Mouse (Mus musculus): Measurements from ENCODE around the gene Msh5. TPM values are rescaled to one million over a fixed set of nuclear protein-coding genes. Genes with fewer than 3 reads are reported as not detected.

The Msh5 gene
- polyA plus RNA-seq, 1 experiment from 2014 or later, result 4.5 TPM

DNA sequence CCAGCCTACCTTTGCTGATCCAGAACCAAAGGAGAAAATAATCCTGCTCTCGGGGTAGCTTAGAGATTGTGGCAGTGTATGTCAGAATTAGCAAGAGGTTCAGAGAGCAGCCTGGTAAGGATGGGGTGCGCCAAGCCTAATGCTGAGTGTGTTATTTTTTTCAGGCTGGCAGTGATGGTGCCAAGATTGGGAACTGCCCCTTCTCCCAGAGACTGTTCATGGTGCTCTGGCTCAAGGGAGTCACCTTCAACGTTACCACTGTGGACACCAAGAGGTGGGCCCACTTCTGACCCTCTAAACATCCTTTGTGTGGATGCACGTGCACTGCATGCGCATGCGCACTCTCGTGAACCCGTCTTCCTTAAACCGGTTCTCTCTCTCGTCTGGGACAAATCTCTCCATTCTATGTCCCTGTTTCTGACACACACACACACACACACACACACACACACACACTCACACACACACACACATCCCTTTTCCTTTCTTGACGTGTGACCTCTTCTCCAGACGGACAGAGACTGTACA is 5.8 kb upstream of the Msh5 start:
- Histone ChIP-seq H3K27ac (peak overlapping the region; percentile 93), H3K27me3 (no peaks in the 10 kb centered on the region), H3K4me3 (peak overlapping the region; percentile 48), H3K9ac (peak overlapping the region; percentile 80), H3K4me2 (peak overlapping the region; percentile 72), H3K36me3 (ENCODE audit: poor library complexity, severe bottlenecking) (peaks cover 41% of the 10 kb centered on the region), H3K4me1 (peaks cover 40% of the 10 kb centered on the region), H3K9me3 (replicated peaks) (no peaks in the 10 kb centered on the region)
- no peak for ATAC-seq
- WGBS, result 73% methylated on average over 11 of the region's 12 CpGs

- WGBS, result 2% methylated on average over 21 of the region's 21 CpGs
- Histone ChIP-seq H3K4me3 (peak overlapping the region; percentile 48), H3K27me3 (no peaks in the 10 kb centered on the region), H3K9me3 (replicated peaks) (no peaks in the 10 kb centered on the region), H3K4me2 (peak overlapping the region; percentile 72), H3K9ac (peak overlapping the region; percentile 80), H3K36me3 (ENCODE audit: poor library complexity, severe bottlenecking) (peaks cover 37% of the 10 kb centered on the region), H3K4me1 (peaks cover 47% of the 10 kb centered on the region), H3K27ac (peak overlapping the region; percentile 93)
- peak; percentile 39 for ATAC-seq
Observed at GRCm38 (mm10) chr17:35051156-35052086, 4.9 kb upstream of the Msh5 start.

GRCm38 (mm10) chr17:35050126-35050750 is 3.7 kb upstream of the Msh5 start:
- H3K9me3 ChIP-seq (replicated peaks), result no peaks in the 10 kb centered on the region
- ATAC-seq, result no peak
- H3K4me1 ChIP-seq, result peaks cover 56% of the 10 kb centered on the region
- 1% methylated on average over 27 of the region's 27 CpGs for WGBS
- H3K36me3 ChIP-seq (ENCODE audit: poor library complexity, severe bottlenecking), result peaks cover 26% of the 10 kb centered on the region
- peak overlapping the region; percentile 48 for H3K4me3 ChIP-seq
- H3K9ac ChIP-seq, result peak overlapping the region; percentile 80
- no peaks in the 10 kb centered on the region for H3K27me3 ChIP-seq
- H3K4me2 ChIP-seq, result peak overlapping the region; percentile 72
- H3K27ac ChIP-seq, result peak overlapping the region; percentile 90

- 0 out of 2 replicates have a peak, but pooled peaks have one; percentile 2 for ATAC-seq
- Histone ChIP-seq H3K27ac (peak within 1 kb of the TSS; percentile 90), H3K27me3 (no peaks in the 10 kb centered on the region), H3K36me3 (ENCODE audit: poor library complexity, severe bottlenecking) (peaks cover 22% of the 10 kb centered on the region), H3K4me3 (peak within 1 kb of the TSS; percentile 48), H3K4me2 (peak within 1 kb of the TSS; percentile 72), H3K4me1 (peaks cover 56% of the 10 kb centered on the region), H3K9me3 (replicated peaks) (no peaks in the 10 kb centered on the region), H3K9ac (peak within 1 kb of the TSS; percentile 80)
- WGBS, result under 1% methylated on average over 11 of the region's 11 CpGs
Observed at GRCm38 (mm10) chr17:35049561-35050016, 3.0 kb upstream of the Msh5 start, which contains the start of gene Clic1. TSS of gene Clic1 (plus strand) at chr17:35049966.

DNA sequence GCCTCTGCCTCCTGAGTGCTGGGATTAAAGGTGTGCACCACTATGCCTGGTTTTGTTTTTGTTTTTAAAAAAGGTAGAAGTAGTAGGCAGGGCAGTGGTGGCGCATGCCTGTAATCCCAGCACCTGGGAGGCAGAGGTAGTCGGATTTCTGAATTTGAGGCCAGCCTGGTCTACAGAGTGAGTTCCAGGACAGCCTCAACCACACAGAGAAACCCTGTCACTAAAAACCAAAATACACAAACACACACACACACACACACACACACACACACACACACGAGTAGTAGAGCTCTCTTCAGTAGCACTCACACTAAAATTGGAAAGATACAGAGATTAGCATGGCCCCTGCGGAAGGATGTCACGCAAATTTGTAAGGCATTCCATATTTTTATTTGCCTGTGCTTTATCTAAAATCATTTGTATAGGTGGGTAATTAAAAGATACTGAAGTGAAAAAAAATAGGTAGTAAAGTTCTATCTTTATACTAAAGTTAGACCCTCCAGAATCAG is 2.4 kb upstream of the Msh5 start:
- peak overlapping the region; percentile 72 for H3K4me2 ChIP-seq
- no peaks in the 10 kb centered on the region for H3K9me3 ChIP-seq (replicated peaks)
- no peak overlapping the region for H3K9ac ChIP-seq
- H3K27ac ChIP-seq, result peak overlapping the region; percentile 90; the same call in 1 of the 2 replicates
- ATAC-seq, result no peak
- H3K27me3 ChIP-seq, result no peaks in the 10 kb centered on the region
- 80% methylated on average over 5 of the region's 5 CpGs for WGBS
- peaks cover 17% of the 10 kb centered on the region for H3K36me3 ChIP-seq (ENCODE audit: poor library complexity, severe bottlenecking)
- no peak overlapping the region for H3K4me3 ChIP-seq
- peaks cover 56% of the 10 kb centered on the region for H3K4me1 ChIP-seq

DNA sequence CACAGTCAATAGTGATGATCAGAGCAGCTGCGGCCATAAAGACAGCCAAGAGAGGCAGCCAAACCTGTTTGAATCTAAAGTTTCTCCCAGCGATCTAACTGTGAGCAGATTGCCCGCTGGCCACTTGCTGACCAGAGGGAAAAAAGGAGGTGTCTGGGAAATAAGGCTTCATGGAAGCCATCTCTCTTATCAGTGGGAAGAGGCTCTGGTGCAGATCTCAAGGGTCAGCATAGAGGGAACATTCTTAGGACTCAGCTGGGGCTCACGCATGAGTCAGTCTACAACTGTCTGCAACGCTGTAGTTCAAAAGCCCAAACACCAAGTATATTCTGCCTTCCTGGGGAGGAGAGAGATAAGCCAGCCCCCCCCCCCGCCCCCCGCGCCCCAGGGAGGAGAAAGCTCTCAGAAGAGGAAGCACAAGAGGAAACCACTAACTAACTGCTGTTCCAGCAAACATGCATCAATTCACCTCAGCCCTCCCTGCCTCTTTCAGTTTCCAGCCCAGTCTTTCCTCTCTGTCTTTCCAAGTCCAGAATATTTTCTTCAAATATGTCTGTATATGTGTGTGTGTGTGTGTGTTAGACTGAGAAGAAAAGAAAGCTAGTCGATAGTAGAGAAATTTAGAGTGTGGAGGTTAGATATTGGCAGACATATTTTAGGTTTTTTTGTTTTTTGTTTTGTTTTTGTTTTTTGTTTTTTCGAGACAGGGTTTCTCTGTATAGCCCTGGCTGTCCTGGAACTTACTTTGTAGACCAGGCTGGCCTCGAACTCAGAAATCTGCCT is 1.8 kb upstream of the Msh5 start:
- Histone ChIP-seq H3K9ac (no peak overlapping the region), H3K27me3 (no peaks in the 10 kb centered on the region), H3K27ac (peak overlapping the region; percentile 35), H3K4me1 (peaks cover 56% of the 10 kb centered on the region), H3K4me3 (no peak overlapping the region), H3K9me3 (replicated peaks) (no peaks in the 10 kb centered on the region), H3K4me2 (0 out of 2 replicates have a peak overlapping the region, but pooled peaks have one; percentile 7), H3K36me3 (ENCODE audit: poor library complexity, severe bottlenecking) (peaks cover 11% of the 10 kb centered on the region)
- WGBS, result 47% methylated on average over 11 of the region's 11 CpGs
- ATAC-seq, result no peak

- H3K27ac ChIP-seq, result peak overlapping the region; percentile 35
Observed at GRCm38 (mm10) chr17:35047688-35048087, 1.1 kb upstream of the Msh5 start.

DNA sequence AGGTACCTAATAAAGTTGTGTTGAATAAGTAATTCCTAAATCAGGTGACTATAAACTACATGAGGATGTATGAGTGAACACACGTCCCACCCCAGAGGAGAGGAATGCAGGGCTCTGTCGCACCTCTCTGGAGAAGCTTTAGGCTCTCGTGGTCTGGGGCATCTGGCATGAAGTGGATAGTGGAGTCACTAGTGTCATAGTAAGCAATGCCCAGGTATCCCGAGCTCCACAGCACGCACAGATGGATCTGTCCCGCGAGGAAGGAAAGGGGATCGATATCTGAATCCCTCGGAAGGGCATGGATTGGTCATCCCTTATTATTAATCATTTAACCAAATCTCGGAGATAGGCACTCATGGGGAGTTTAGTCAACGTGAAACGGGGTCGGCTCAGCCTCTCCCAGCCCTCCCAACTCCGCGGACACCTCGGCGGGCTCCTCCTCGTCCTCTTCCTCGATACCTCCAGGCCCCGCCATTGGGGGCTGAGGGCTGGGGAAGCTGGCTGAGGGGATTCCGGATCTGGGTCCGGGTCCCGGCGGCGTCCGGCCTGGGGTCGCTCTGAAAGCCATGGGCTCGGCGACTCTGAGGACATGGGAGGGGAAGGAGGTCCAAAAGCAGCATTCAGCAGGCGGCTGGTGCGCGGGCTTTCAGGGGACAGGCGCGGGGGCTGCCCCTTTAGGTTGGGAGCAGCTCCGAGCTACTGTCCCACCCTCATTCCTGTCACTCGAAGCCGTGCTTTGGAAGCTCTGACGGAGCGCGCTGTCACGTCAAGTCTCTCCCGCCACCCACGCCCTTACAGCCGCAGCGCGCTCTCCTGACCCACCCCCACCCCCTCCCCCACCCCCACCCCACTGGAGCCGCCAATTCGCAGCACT is 501 bp downstream of the Msh5 start:
- H3K9me3 ChIP-seq (replicated peaks), result no peaks in the 10 kb centered on the region
- peak overlapping the region; percentile 97 for H3K4me2 ChIP-seq
- WGBS, result 8% methylated on average over 37 of the region's 48 CpGs
- no peaks in the 10 kb centered on the region for H3K36me3 ChIP-seq (ENCODE audit: poor library complexity, severe bottlenecking)
- peak overlapping the region; percentile 80 for H3K27ac ChIP-seq
- peak overlapping the region; percentile 57 for H3K4me3 ChIP-seq
- peaks cover 41% of the 10 kb centered on the region for H3K4me1 ChIP-seq
- peak overlapping the region; percentile 88 for H3K9ac ChIP-seq
- peak; percentile 80 for ATAC-seq
- H3K27me3 ChIP-seq, result no peaks in the 10 kb centered on the region

More at GRCm38 (mm10) chr17:35047688-35048087, 1.1 kb upstream of the Msh5 start:
- H3K9ac ChIP-seq, result no peak overlapping the region
- H3K9me3 ChIP-seq (replicated peaks), result no peaks in the 10 kb centered on the region
- H3K4me2 ChIP-seq, result 0 out of 2 replicates have a peak overlapping the region, but pooled peaks have one; percentile 7
- ATAC-seq, result no peak
- H3K36me3 ChIP-seq (ENCODE audit: poor library complexity, severe bottlenecking), result peaks cover 5% of the 10 kb centered on the region
- H3K4me1 ChIP-seq, result peaks cover 56% of the 10 kb centered on the region
- 61% methylated on average over 1 of the region's 1 CpGs for WGBS
- H3K4me3 ChIP-seq, result no peak overlapping the region
- H3K27me3 ChIP-seq, result no peaks in the 10 kb centered on the region

DNA sequence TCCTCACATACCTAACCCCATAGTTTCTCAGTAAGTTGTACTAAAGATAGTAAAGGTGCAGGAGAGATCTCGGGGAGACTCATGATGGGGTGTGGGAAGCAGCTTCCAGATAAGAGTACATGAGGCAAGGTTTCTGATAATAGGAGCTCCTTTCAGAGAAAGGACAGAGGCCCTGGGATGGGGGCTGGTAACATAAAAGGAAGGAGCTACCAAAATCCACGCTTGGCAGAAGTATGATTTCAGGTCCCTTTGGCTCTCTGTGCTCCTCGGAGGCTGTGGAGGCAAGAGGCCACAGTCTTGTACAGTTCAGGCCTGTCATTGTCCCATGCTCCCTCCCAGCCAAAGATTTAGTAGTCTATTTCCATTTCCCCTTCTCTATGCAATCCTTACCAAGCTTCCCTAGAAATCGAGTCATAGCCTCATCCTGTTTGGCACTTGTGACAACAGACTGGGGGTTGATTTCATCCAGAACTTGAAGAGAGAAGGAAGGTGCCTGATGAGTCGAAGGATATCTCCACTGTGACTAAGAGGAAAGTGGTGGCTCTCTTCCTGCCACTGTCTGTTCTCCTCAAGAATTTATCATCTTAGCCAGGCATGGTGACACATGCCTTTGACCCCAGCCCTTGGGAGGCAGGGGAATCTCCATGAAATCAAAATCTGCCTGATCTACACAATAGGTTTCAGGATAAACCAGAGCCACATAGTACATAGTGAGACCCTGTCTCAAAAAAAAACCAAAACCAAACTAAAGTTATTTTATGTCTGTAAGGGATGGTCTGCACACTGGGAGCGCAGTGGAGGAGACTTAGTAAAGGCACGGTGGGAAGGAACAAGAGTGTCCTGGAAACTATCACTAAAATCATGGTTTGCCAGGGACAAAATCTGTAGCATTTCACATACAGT is 1.4 kb downstream of the Msh5 start:
- WGBS, result 87% methylated on average over 7 of the region's 7 CpGs
- Histone ChIP-seq H3K4me3 (peak overlapping the region; percentile 57), H3K27me3 (no peaks in the 10 kb centered on the region), H3K4me1 (peaks cover 40% of the 10 kb centered on the region), H3K9ac (peak overlapping the region; percentile 88), H3K9me3 (replicated peaks) (no peaks in the 10 kb centered on the region), H3K4me2 (peak overlapping the region; percentile 97), H3K36me3 (ENCODE audit: poor library complexity, severe bottlenecking) (no peaks in the 10 kb centered on the region), H3K27ac (no peak overlapping the region)
- no peak for ATAC-seq

DNA sequence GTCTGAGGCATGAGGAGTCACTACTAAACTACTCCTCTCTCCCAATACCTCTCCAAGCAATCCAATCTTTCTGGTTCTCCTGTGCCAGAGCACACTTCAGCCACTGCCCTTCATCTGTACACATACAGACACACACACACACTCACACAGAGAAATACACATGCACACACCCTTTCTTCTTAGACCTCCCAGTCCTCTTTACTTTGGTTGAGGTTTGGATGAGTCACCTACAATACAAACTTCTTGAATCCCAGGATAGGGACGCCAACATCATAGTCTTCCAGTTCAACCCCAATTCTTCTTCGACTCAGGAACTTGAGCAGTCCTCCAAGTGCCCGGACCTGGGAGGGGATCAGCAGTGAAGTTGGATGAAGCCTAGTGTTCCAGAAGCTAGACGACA is 2.8 kb downstream of the Msh5 start:
- H3K27me3 ChIP-seq, result no peaks in the 10 kb centered on the region
- ATAC-seq, result no peak
- WGBS, result 92% methylated on average over 4 of the region's 4 CpGs

More for the DNA sequence above, 2.8 kb downstream of the Msh5 start:
- no peak overlapping the region for H3K9ac ChIP-seq
- no peak overlapping the region for H3K27ac ChIP-seq
- no peak overlapping the region for H3K4me3 ChIP-seq
- no peaks in the 10 kb centered on the region for H3K36me3 ChIP-seq (ENCODE audit: poor library complexity, severe bottlenecking)
- peaks cover 26% of the 10 kb centered on the region for H3K4me1 ChIP-seq
- no peak overlapping the region for H3K4me2 ChIP-seq
- H3K9me3 ChIP-seq (replicated peaks), result no peaks in the 10 kb centered on the region
